Mouse (Mus musculus): ENCODE data around the gene Cryz. TPM values are rescaled to one million over a fixed set of nuclear protein-coding genes. Genes with fewer than 3 reads are reported as not detected.
A peak's percentile ranks its signal among the peaks of the same experiment; 100 is the strongest.

The Cryz gene
- polyA plus RNA-seq, 1 experiment from 2014 or later: 15.0 TPM

DNA sequence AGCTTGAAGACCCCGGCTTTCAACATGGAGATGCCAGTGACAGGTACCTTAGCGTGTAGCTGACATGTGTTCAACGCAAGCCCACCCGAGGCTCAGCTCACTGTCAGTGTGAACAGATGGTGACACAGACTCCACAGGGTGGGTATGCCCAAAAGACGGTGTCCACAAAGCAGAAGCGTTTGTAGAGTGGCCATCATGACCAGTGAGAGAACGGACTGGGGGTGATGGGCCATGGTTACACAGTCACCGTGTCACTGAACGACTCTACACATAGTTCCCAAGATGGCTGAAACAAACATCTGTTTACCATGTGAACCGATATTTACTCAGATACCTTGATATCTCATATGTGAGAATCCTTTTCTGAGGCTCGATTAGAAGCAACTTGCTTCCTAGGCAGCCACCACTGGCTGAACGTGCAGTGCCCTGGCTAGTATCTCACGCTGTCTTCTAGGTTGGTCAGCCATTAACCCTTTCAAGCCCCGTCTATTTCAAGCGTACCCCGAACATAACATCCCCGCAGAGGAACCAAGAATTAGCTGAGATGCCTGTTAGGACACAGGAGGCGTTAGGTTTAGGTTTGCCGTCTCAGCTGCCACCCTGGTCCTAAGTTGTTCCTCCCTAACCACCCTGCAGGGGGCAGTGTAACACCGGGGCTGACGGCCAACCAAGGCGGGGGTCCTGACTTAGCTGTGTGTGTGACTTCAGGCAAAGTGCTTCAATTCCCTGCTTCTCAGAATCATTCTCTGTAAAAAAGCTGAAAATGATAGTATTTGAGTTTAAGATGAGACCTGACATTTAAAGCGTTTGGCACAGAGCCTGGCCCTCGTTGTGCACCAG is 56.3 kb downstream of the Cryz start:
- no peaks in the 10 kb centered on the region for H3K4me1 ChIP-seq
- no peak overlapping the region for H3K4me2 ChIP-seq (replicated peaks)
- H3K36me3 ChIP-seq: no peaks in the 10 kb centered on the region
- H3K9me3 ChIP-seq (replicated peaks): no peaks in the 10 kb centered on the region
- H3K9ac ChIP-seq: no peak overlapping the region
- ATAC-seq (ENCODE audit: insufficient number of reproducible peaks, low FRiP score, low TSS enrichment, low read depth): no peak
- H3K4me3 ChIP-seq (replicated peaks): no peak overlapping the region
- H3K27ac ChIP-seq (replicated peaks): no peak overlapping the region
- 42% methylated on average over 24 of the region's 24 CpGs for WGBS
- H3K27me3 ChIP-seq: peaks cover 20% of the 10 kb centered on the region

DNA sequence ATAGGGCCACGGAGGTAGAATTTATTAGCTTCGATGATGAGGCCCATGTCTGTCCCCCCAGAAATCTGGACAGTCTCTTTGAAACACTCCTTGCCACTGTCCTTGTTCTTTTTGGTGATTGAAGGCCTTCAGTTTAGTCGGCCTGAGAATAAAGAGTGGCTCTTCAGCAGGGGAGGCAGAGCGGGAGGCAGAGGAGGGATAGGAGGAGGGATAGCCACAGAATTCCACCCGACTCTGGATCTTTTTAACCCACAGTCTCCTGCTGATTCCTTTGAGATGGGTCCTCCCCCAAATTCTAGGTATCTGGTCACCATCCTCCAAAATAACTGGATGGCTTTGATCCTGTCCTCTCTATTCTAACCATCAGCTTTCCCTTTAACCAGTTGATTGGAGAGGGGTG is 56.9 kb downstream of the Cryz start:
- Histone ChIP-seq H3K27ac (replicated peaks) (no peak overlapping the region), H3K9me3 (replicated peaks) (no peaks in the 10 kb centered on the region), H3K36me3 (no peaks in the 10 kb centered on the region), H3K9ac (no peak overlapping the region), H3K4me1 (no peaks in the 10 kb centered on the region), H3K4me2 (replicated peaks) (no peak overlapping the region), H3K27me3 (peaks cover 16% of the 10 kb centered on the region), H3K4me3 (replicated peaks) (no peak overlapping the region)
- 55% methylated on average over 5 of the region's 5 CpGs for WGBS
- no peak for ATAC-seq (ENCODE audit: insufficient number of reproducible peaks, low FRiP score, low TSS enrichment, low read depth)

DNA sequence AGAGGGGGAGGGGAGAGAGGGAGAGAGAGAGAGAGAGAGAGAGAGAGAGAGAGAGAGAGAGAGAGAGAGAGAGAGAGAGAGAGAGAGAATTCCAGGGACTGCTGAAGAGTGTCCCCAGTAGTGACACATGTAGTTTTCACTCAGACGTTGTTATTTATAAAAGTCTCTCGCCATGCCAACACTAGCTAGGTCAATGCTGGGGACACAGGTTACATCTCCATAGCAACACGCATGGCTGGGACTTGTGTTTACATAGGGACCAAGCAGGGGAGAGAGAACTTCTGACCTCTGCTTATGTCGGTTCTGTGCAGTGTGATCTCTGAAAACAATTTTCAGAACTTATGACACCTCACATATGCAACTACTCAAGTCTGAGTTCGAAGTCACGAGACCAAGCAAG is 57.8 kb downstream of the Cryz start:
- no peaks in the 10 kb centered on the region for H3K36me3 ChIP-seq
- H3K4me3 ChIP-seq (replicated peaks): no peak overlapping the region
- H3K9ac ChIP-seq: no peak overlapping the region
- ATAC-seq (ENCODE audit: insufficient number of reproducible peaks, low FRiP score, low TSS enrichment, low read depth): no peak
- 57% methylated on average over 6 of the region's 6 CpGs for WGBS
- no peak overlapping the region for H3K27ac ChIP-seq (replicated peaks)
- H3K27me3 ChIP-seq: peaks cover 16% of the 10 kb centered on the region
- no peaks in the 10 kb centered on the region for H3K4me1 ChIP-seq
- H3K9me3 ChIP-seq (replicated peaks): no peaks in the 10 kb centered on the region
- no peak overlapping the region for H3K4me2 ChIP-seq (replicated peaks)

DNA sequence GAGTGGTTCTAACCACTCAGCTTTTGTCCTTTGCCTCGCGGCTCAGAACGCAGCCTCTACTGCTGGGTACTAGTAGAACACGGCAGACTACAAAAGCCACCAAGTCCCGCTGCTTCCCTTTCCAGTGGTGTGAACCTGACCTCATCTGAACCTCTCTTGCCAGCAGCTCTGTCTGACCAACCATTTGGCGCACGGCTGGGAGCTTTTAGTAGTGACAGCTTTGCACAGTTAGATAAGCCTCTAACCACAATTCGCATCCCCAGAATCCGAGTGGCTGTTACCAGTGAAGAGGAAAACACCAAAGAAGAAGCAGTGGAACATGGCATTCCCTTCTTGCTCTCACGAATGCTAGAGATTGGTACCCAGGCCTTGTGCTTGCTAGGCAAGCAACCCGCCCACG is 58.4 kb downstream of the Cryz start:
- Histone ChIP-seq H3K9ac (no peak overlapping the region), H3K27me3 (peaks cover 12% of the 10 kb centered on the region), H3K27ac (replicated peaks) (no peak overlapping the region), H3K4me1 (no peaks in the 10 kb centered on the region), H3K36me3 (no peaks in the 10 kb centered on the region), H3K4me2 (replicated peaks) (no peak overlapping the region), H3K9me3 (replicated peaks) (no peaks in the 10 kb centered on the region), H3K4me3 (replicated peaks) (no peak overlapping the region)
- no peak for ATAC-seq (ENCODE audit: insufficient number of reproducible peaks, low FRiP score, low TSS enrichment, low read depth)
- 80% methylated on average over 12 of the region's 12 CpGs for WGBS

DNA sequence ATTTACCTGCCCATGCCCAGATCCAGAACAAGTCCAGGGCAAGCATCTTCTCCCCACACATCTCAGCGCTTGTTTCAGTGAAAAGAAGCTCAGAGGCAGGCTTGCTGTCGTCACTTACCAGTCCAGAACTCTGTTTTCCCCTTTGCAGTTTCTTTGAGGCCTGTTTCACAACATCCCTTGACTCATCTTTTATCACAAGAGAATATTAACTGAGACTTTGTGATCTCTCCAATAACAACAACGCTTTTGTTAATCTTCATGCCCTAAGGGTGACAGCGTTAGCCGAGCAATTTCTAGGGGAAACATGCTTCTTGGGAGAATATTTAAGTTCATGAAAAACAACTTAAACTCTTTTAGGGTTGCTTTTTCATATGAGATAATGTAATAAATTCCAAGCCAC is 59.2 kb downstream of the Cryz start:
- Histone ChIP-seq H3K36me3 (no peaks in the 10 kb centered on the region), H3K9me3 (replicated peaks) (no peaks in the 10 kb centered on the region), H3K27ac (replicated peaks) (no peak overlapping the region), H3K9ac (no peak overlapping the region), H3K27me3 (peaks cover 11% of the 10 kb centered on the region), H3K4me2 (replicated peaks) (no peak overlapping the region), H3K4me1 (no peaks in the 10 kb centered on the region), H3K4me3 (replicated peaks) (no peak overlapping the region)
- ATAC-seq (ENCODE audit: insufficient number of reproducible peaks, low FRiP score, low TSS enrichment, low read depth): no peak
- 68% methylated on average over 5 of the region's 5 CpGs for WGBS

DNA sequence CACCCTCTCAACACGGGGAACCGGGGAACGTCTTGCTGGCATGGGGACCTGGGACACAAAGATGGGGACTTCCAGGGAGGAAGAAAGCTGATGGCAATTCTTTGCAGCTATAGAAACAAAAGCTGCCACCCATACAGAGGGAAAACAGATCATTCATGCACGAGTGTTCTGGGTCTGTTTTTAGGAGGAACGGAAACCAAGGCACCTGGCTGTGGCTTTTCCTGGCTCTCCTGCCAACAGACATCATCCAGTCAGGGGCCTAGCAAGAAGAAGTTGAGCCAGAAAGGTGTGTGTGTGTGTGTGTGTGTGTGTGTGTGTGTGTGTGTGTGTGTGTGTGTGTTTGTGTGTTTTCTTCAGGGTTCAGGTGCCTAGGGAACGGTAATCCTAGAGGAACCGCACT is 67.0 kb downstream of the Cryz start, which contains the start of gene Erich3:
TSS of gene Erich3 (plus strand) at position 315 of the 400 bp plus-strand sequence.
- no peak within 1 kb of the TSS for H3K27ac ChIP-seq (replicated peaks)
- peaks cover 25% of the 10 kb centered on the region for H3K4me1 ChIP-seq
- no peaks in the 10 kb centered on the region for H3K36me3 ChIP-seq
- H3K4me3 ChIP-seq (replicated peaks): peak within 1 kb of the TSS; percentile 30
- WGBS: 38% methylated on average over 7 of the region's 7 CpGs
- ATAC-seq (ENCODE audit: insufficient number of reproducible peaks, low FRiP score, low TSS enrichment, low read depth): no peak
- H3K27me3 ChIP-seq: peaks cover 24% of the 10 kb centered on the region
- peak within 1 kb of the TSS; percentile 56 for H3K4me2 ChIP-seq (replicated peaks)
- H3K9ac ChIP-seq: no peak within 1 kb of the TSS
- no peaks in the 10 kb centered on the region for H3K9me3 ChIP-seq (replicated peaks)

DNA sequence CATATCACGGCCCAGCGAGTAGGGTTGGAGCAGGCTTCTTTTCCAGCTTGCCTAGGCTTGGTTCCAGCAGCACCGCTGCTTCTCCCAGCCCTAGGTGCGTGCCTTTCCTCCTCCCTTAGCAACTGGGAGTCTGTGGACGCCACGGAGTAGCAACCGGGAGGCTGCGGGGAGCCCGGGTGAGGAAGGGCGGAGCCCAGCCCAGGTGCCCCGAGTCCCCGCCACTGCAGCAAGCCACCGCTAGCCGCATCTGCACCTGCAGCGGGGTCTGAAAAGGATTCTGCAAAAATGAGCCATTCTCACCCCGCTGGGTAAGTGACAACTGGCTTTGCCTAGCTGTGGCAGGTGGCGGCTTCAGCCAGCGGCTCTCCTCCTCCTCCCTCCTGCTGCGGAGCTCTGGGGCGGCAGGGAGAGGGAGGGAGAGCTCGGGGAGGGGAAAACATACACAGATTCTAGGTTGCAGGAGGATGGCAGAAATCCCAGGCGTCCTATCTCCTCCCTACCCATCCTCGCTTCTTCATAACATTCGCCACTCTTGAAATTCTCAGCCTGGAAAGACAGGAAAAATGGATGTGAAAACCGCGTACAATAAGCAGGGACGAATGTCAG is 67.6 kb downstream of the Cryz start:
- Histone ChIP-seq H3K27me3 (peaks cover 24% of the 10 kb centered on the region), H3K9me3 (replicated peaks) (no peaks in the 10 kb centered on the region), H3K4me1 (peaks cover 25% of the 10 kb centered on the region), H3K27ac (replicated peaks) (no peak overlapping the region), H3K36me3 (no peaks in the 10 kb centered on the region), H3K4me3 (replicated peaks) (peak overlapping the region; percentile 30), H3K4me2 (replicated peaks) (peak overlapping the region; percentile 56), H3K9ac (no peak overlapping the region)
- WGBS: 3% methylated on average over 25 of the region's 27 CpGs
- ATAC-seq (ENCODE audit: insufficient number of reproducible peaks, low FRiP score, low TSS enrichment, low read depth): peak; percentile 58

DNA sequence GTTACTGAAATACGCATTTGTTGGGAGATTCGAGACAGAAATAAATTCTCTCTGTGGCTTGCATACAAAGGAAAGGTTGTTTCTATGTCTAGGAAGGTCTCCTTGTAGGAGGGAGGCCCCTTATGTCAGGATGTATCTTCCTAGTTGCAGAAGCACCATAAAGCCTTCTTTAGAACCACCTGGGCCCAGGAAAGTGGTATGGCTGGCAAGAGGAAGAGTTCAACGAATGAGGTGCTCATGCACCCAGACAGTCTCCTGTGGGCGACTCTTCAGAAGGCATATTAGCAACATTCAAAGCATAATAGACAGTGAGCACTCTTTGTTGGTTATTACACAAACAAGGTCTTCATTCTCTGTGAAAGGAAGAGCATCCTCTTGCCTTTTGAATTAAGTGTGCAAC is 68.1 kb downstream of the Cryz start:
- no peak for ATAC-seq (ENCODE audit: insufficient number of reproducible peaks, low FRiP score, low TSS enrichment, low read depth)

DNA sequence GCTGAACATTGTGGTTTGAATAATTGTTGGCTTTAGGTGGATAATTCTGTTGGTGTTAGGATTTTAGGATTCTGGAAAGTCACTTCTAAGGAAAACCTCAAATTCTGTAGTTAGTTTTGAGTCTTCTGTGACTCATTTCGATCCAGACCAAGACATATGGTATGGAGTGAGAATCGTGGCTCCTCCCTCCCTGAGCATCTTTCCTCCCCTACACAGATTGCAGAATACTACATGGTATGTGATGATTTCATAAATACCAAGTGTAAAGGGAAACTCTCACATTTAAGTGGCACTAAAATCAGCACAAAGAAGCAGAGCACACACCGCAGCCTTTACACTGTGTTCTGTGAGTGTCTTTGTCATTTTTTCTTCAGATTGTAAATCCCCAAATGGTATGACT is 72.0 kb downstream of the Cryz start:
- Histone ChIP-seq H3K4me1 (peaks cover 18% of the 10 kb centered on the region), H3K4me3 (replicated peaks) (no peak overlapping the region), H3K27me3 (peaks cover 9% of the 10 kb centered on the region), H3K27ac (replicated peaks) (no peak overlapping the region), H3K9me3 (replicated peaks) (no peaks in the 10 kb centered on the region), H3K9ac (no peak overlapping the region), H3K36me3 (no peaks in the 10 kb centered on the region), H3K4me2 (replicated peaks) (no peak overlapping the region)
- WGBS: 63% methylated on average over 3 of the region's 3 CpGs
- no peak for ATAC-seq (ENCODE audit: insufficient number of reproducible peaks, low FRiP score, low TSS enrichment, low read depth)

More for the DNA sequence above, 68.1 kb downstream of the Cryz start:
- H3K27ac ChIP-seq (replicated peaks): no peak overlapping the region
- H3K4me2 ChIP-seq (replicated peaks): no peak overlapping the region; the same call in 1 of the 2 replicates
- peaks cover 25% of the 10 kb centered on the region for H3K4me1 ChIP-seq
- H3K36me3 ChIP-seq: no peaks in the 10 kb centered on the region
- H3K9me3 ChIP-seq (replicated peaks): no peaks in the 10 kb centered on the region
- H3K27me3 ChIP-seq: peaks cover 24% of the 10 kb centered on the region
- no peak overlapping the region for H3K4me3 ChIP-seq (replicated peaks)
- WGBS: 34% methylated on average over 4 of the region's 4 CpGs
- H3K9ac ChIP-seq: no peak overlapping the region

DNA sequence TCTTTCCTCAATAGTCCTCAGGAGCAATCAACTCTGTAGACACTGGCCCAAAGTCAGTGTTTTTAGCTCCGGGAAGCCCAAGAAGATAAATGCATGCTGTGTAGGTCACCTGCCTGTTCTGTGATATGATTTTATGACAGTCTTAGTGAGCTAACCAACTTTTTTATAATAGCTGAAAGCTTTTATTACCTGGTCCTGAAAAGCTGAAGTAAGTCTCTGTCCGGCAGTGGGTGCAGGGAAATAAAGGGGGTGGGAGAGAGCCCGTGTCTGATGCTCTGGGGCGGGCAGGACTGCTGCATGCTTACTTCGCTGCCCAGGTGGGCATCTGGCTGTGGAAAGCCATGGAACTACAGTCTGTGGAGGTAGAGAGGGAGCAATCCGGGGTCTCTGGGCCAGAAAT is 74.1 kb downstream of the Cryz start:
- no peaks in the 10 kb centered on the region for H3K36me3 ChIP-seq
- no peak overlapping the region for H3K27ac ChIP-seq (replicated peaks)
- ATAC-seq (ENCODE audit: insufficient number of reproducible peaks, low FRiP score, low TSS enrichment, low read depth): no peak
- 88% methylated on average over 6 of the region's 6 CpGs for WGBS
- H3K9ac ChIP-seq: no peak overlapping the region
- no peaks in the 10 kb centered on the region for H3K27me3 ChIP-seq
- no peak overlapping the region for H3K4me2 ChIP-seq (replicated peaks)
- no peaks in the 10 kb centered on the region for H3K4me1 ChIP-seq
- no peaks in the 10 kb centered on the region for H3K9me3 ChIP-seq (replicated peaks)
- H3K4me3 ChIP-seq (replicated peaks): no peak overlapping the region

DNA sequence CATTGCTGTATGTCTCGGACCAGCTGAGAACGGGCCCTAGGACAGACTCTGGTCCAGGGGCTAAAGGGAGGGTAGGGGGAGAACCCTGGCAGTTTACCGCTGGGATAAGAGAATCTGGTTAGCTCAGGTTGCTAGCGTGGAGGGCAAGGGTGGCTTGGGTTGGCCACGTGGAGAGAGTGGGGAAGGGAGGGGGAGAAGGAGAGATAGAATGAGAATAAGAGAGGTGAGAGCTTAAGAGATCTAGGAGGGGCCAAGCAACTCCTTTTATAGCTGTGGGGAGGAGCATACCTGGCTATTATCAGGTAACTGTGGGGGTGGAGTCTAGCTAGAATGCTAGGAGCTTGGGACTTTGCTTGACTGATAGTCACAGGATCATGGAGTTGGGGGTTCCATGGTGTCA is 74.5 kb downstream of the Cryz start:
- Histone ChIP-seq H3K9me3 (replicated peaks) (no peaks in the 10 kb centered on the region), H3K4me1 (no peaks in the 10 kb centered on the region), H3K27me3 (no peaks in the 10 kb centered on the region), H3K27ac (replicated peaks) (no peak overlapping the region), H3K4me3 (replicated peaks) (no peak overlapping the region), H3K36me3 (no peaks in the 10 kb centered on the region), H3K9ac (no peak overlapping the region), H3K4me2 (replicated peaks) (no peak overlapping the region)
- WGBS: 64% methylated on average over 5 of the region's 5 CpGs
- no peak for ATAC-seq (ENCODE audit: insufficient number of reproducible peaks, low FRiP score, low TSS enrichment, low read depth)
